Mouse (Mus musculus) mouse trophoblast stem cell (cell line): Measurements from ENCODE around the gene Hoga1.
"Not testable (repeated sequence)": the region's sequence is repeated elsewhere in the genome, so short reads cannot be mapped to it uniquely, and the experiment has no call there.

Experiments
- in situ Hi-C, 2 experiments: fragments of 300-500 bp; cut with MseI, MboI; formaldehyde crosslinking; loops; 2 replicates in 1 of 2; 3 replicates in 1 of 2; pipeline ENCODE4 v1.15.1; 2025

The Hoga1 gene

DNA sequence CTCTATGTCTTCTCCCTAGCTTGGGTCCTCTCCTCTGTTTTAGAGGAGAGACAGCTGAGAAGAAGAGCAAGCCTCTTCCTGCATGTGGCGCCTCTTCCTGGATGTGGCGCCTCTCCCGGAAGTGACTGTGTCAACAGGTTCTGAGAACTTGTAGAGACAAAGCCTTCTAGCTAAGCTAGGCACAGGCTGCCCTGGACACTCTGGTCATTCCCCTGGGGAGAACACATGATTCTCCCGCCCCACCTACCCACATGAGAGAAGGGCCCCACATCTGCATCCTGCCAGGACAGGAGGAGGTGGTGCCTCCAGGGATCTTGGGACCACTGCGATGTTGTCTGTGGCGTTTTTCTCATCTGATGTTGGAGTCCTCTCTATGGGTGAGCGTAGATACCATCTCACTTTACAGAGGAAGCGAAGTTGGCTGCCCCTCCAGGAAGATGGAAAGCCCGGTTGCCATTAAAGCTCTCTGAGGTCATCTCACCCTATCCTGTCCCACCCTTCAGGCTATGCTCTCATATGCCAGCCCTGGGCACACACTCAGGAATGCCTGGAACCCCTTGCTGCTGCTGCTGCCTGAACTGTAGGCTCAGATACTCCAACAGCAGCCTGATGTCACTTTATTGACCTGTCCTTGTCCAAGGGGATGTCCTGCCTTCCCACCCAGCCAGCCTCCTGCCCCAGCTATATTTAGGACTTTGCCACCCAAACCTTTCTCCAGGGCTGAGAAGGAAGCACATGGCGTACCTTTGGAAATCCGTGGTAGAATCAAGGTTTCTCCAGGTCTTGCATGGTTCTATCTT lies 23.2 kb downstream of the Hoga1 start:
- in situ Hi-C loops, result no loop called here

DNA sequence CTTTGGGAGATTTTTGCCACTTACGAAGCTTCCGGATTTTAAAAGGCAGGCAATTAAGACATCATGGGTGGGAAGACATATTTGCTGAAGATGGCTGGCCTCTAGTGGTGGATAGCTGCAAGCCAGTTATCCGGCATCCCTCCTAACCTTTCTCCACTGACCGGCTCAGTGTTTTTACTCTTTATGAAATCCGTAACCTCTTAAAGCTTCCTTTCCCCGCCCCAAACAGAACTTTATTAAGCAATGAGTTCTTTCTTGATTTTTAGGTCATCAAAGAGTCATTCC lies 23.8 kb downstream of the Hoga1 start:
- in situ Hi-C loops, result no loop called here

DNA sequence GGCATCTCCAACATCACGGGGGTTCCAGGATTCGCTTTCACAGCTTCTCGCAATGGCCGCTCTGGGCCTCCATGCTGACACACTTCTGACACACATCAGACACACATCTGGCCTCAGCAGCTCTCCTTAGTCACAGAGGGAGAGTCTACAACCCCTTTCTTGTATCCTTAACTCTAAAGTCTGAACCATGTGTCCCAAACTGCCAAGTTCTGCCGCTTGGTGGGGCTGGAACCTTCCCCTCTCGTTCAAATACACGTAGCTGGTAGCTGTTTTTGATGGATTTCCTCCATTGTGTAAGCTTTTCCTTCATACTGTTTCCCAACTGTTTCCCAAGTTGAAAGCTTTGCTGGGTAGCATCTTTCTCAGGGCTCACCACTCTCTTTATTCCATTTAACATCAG lies 25.8 kb downstream of the Hoga1 start:
- in situ Hi-C loops, result no loop called here

DNA sequence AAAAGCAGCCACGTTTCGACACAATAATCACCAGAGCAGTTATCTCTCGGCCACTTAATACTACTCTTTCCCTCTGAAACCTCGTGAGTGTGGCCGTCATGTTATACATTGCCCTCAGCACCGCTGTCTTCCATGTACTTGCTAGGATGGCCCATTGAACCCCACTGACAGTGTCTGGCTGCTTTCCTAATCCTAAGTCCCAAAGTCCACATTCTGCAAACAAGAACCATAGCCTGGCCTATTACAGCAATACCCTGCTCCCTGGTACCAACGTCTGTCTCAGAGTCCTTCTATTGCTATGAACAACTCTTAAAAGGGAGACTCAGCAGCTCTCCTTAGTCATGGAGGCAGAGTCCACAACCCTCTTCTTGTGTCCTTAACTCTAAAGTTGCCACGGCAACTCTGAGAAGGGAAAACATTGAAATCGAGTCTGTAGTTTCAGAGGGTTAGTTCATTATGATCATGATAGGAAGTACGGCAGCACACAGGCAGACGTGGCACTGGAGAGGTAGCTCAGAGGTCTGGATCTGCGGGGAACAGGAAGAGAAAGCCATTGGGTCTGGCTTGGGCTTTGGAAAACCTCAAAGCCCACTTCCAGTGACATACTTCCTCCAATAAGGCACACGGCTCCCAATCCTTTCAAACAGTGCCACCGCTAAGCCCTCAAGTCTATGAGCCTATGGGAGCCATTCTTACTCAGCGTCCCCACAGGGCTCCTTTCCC lies 26.6 kb downstream of the Hoga1 start:
- in situ Hi-C loops, result no loop called here

DNA sequence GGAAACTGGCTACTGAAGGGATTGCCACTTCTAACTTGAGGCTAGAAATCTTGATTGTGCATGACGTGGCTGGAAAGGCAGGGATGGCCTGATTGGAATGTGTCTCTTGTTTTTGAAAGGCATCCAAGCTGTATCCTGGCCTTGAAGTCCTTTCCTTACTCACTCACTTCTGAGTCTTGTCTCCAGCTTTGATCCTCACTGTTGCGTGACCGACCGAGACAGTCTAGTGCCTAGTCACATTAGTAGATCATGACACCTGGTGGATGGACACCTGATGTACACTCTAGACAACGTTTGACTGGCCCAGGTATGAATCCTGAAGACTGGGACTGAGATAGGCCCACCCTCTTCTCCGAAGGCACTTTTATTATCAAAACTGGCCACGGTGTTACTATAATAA lies 27.4 kb downstream of the Hoga1 start:
- in situ Hi-C loops, result no loop called here

DNA sequence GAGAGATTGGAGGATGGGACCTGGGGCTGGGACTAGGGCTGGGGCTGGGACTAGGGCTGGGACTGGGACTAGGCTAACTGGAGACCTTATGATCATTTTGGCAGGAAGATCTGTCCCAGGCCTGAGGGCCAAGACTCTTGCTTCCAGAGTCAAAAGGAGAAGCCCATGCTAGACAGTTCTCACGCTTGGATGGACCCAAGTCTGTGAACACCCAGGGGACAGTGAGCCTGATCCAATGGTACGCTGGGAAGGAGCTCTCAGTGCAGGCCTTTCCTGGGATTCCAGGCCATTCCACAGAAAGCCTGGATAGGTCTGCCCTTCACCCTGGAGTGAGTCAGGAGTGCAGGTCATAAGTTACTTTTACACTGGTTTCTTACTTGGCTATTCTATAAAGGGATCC lies 29.6 kb downstream of the Hoga1 start:
- in situ Hi-C loops, result no loop called here

DNA sequence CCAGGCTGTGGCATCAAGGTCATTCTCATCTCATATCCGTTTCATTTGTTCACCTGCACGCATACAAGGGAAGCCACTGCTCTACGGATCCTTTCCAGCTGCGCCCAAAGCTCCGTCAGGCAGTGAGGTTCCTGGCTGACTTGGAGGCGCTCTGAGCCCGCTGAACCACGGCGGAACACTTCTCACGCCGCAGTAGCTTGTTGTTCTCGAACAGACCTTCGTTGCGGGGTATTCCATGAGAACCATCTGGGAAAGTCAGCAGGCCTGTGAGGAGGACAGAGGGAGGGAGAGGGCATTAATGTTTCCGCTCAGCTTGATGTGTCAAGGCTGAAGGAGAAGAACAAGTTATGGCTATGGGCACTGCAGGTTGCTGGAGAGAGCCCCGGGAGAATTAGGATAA lies 30.6 kb downstream of the Hoga1 start:
- in situ Hi-C loops, result no loop called here

DNA sequence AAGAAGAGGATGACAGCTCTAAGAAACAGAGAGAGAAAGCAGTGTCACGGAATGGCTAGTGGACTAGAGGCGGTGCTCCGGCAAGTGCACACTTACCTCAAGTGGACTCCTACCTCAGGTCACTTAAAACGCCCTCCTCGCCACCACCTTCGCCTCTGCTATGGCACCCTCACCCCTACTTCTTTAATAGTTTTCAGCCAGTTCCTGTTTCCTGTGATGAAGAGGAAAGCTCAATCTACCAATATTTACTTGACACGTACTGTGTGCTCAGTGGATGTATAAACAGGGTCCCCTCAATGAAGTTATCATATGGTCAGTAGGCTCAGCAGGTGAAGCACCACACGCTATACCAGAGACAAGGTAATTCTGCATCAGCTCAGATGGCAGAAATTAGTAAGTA lies 33.2 kb downstream of the Hoga1 start:
- in situ Hi-C loops, result no loop called here

DNA sequence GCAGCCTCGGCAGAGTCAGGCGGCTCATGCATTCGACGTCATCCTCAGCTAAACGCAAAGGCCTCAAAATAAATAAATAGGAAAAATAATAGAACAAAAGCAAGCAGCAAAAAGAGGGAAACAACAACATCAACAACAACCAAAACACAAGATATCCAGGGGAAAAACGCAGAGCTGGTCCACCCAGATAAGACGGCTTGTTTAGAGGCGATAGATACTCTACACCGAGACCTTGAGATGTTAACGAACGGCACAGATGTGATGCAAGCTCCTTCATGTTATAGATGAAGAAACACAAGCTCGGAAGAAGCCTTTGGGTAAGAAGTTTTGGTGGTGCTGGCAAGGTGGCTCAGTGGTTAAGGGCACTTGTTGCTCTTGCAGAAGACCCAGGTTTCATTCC lies 33.6 kb downstream of the Hoga1 start:
- in situ Hi-C loops, result no loop called here

DNA sequence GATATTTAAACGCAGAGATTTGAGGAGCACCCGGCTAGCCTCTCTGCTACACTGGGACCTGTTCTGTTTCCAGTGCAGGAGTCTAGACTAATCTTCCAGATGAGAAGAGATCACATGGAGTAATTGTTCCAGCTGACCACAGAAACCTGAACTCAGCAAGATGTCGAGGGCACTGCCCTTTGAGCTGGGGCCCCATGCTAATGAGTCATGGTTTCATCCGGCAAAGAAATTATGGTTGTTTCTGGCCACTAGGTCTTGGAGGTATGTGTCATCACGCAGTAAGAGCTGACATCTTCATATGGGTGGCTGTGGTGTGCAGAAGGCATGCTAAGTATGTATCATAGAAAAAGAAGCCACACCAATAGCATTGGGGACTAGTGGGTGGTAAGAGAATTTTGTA lies 34.5 kb downstream of the Hoga1 start:
- in situ Hi-C loops, result no loop called here

DNA sequence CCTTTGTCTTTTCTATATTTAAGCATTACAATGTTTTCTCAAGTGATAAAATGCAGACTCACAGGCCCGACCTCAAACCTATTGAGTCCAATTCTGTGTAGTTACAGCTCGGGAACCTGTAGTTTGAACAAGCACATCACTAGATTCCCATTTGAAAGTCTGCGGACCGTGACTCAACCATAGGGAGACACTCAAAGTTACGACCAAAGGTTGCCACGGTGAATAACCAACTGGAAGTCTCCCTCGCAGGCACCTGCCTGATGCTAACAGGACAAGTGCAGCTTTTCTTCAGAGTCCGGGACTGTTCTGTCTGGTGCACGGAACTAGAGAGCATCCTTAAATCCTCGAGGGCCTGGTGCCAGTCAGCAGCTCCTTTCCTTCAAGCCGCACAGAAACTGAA lies 35.1 kb downstream of the Hoga1 start:
- in situ Hi-C loops, result no loop called here

DNA sequence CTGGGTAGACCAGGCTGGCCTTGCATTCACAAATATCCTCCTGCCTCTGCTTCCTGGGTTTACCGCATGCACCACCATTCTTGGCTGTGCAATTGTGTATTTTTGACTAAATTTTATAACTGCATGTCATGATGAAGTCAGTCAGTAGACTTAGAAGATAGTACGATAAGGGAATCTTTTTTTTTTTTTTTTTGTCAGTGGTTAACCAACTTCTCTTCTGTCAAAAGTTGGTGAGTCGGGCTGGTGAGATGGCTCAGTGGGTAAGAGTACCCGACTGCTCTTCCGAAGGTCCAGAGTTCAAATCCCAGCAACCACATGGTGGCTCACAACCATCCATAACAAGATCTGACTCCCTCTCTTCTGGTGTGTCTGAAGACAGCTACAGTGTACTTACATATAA lies 36.2 kb downstream of the Hoga1 start:
- in situ Hi-C loops, result not testable (repeated sequence)

DNA sequence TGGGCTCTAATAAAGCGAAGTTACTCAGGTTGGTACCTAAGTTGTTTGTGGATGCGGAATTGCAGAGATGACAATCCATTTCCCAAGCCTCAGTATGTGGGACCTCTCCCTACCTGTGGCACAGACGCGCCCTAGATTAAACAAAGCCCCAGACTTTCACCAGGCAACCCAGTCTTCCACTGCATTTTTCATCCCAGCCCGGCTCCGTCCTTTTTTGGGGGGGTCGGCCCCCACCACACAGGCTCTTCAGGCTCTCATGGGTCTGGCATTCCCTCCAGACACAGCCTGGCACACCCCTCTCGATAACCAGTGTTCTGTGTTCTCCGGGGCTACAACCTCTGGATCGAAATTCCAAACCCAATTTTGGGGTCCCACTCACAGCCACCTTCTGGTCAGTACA lies 40.3 kb downstream of the Hoga1 start:
- in situ Hi-C loops, result no loop called here

DNA sequence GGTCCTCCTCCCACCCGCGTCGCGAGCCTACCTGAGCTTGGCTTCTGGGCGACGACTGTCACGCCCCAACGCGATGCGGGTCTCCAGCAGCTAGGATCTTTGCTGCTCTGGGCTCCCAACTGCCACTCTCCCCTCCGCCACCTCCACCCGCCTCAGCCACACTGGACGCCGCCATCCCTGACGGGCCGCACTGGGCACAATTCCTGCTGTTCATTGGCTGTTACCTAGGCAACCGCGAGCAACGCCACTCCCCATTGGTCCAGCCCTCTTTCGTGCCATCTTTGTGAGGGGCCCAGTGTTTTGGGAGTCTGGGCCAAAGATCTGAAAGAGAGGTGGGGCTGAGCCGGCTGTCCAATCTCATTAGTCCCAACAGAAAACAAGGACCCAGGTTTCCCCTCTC lies 40.8 kb downstream of the Hoga1 start, which contains the start of gene Morn4:
Gene Morn4 (minus strand): TSS at position 192 of the 400 bp plus-strand sequence.
- in situ Hi-C loops, result no loop called here

DNA sequence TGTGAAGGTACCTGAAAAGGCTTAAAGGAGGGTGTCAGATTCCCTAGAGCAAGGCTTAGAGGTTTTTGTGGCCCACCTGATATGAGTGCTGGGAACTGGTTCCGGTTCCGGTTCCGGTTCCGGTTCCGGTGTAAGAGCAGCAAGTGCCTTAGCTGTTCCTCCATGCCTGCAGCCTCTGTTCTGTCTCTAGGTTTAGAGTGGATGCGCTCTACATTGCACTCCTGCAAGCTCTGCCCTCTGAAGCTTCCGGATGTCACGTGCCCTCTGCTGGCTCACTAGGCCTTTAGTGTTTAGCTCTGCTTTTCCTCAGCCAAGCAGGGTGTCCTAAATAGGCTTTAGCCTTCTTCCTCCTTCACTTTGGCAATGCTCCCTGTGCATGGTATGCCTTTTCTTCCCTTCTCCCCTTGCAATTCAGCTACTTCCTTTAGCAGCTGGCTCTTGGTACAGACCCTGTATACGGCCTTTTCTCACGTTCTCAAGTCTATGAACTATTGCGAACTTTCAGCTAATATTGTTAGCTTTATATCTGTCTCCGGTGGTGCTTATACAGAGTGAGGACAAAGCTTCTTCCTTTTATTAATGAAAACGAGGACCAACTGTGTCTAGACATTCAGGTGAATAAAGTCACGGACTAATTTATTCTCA lies 43.8 kb downstream of the Hoga1 start:
- in situ Hi-C loops, result no loop called here

DNA sequence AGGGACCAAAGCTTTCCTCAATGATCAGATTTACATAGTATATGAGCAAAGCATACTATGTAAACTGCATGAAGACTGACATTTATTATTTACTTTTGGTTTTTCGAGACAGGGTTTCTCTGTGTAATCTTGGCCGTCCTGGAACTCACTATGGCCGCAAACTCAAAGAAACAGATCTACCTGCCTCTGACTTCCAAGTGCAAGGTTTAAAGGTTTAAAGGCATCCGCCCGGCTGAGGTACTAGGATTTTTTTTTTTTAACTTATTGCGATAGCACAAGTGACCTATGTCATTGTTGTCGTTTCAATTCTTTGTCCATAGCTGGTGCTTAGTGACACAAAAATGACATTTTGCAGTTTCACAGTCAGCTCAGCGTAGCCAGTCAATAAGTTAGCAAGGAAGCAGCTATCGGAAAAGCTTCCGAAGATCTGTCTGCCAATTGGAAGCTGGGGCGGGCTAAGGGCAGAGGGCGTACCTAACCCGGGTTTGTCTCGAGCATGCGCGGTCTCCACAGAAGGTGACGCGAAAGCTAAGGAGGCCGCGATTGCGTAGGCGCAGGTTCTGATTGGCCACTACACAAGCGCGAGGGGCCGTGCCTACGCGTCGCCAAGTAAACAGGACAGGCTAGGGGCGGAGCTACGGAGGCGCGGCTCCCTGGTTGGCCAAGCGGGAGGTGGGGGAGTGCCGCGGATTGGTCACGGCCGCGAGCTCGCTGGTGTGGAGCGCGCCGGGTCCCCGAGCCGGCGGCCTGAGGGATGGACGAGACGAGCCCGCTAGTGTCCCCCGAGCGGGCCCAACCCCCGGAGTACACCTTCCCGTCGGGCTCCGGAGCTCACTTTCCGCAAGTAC lies 44.6 kb downstream of the Hoga1 start, which contains the start of gene Pi4k2a:
Gene Pi4k2a (plus strand): TSS at position 723 of the 848 bp plus-strand sequence.
- in situ Hi-C loops, result no loop called here

DNA sequence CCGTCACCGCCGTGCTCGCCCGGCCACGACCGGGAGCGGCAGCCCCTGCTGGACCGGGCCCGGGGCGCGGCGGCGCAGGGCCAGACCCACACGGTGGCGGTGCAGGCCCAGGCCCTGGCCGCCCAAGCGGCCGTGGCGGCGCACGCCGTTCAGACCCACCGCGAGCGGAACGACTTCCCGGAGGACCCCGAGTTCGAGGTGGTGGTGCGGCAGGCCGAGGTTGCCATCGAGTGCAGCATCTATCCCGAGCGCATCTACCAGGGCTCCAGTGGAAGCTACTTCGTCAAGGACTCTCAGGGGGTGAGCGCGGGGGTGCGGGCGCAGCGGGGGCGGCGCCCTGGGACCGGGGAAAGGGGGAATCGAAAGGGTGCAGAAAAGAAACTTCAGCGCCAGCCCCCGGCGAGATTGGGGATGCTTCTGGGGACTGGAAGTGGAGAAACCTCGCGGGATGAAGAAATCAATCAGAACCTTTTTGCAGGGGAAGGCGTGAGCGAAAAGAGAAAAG lies 45.3 kb downstream of the Hoga1 start:
- in situ Hi-C loops, result no loop called here

DNA sequence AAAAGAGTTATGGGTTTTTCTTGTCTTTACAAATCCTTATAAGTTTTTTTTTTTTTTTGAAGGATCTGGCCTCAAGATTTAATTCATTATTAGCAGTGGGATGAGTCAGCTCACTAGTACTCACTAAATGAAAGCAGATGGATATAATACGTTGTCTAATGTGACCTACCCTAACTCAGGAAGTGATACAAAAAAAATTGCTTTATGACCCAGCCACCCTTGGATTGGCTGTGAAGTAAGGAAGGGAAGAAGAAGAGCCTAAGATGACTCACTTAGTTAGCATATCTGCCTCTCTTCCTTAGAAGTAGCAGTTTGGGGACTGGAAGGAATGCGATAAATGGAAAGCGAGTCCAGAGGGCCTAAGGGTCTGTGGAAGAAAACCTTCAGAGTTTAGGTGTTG lies 54.0 kb downstream of the Hoga1 start:
- in situ Hi-C loops, result no loop called here

DNA sequence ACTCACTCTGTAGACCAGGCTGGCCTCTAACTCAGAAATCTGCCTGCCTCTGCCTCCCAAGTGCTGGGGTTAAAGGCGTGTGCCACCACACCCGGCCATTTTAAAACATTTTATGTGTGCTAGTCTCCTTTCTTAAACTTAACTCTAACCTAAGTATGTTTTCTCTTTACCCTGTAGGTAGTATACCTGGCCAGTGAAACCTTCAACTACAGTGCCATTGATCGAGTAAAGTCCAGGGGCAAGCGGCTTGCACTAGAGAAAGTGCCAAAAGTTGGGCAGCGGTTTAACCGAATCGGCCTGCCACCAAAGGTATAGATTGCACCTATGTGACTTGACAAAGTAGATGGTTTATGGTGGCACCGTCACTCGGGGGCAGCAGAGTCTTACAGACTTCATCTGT lies 59.3 kb downstream of the Hoga1 start:
- in situ Hi-C loops, result no loop called here

DNA sequence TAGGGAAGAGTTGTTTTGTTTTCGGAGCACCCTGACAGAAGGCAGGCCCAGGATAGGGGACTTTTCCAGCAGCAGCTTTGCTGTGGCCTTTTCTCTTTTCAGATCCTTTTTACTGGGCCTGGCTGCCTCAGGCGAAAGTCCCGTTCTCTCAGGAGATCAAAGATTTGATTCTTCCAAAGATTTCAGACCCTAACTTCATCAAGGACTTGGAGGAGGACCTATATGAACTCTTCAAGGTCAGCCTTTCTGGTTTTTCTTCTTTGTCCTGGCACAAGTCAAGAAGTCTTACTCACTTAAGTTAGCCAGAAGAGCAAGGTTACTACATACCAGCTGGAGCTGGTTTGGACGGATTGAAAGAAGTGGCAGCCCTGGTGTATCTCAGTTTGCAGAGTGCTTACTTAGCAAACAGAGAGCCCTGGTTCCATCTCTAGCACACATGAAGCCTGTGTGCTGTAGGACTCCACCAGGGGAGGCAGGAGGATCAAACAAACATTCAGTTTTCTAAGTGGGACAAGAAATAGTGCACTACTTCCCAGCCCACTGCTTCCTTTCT lies 70.4 kb downstream of the Hoga1 start:
- in situ Hi-C loops, result no loop called here

DNA sequence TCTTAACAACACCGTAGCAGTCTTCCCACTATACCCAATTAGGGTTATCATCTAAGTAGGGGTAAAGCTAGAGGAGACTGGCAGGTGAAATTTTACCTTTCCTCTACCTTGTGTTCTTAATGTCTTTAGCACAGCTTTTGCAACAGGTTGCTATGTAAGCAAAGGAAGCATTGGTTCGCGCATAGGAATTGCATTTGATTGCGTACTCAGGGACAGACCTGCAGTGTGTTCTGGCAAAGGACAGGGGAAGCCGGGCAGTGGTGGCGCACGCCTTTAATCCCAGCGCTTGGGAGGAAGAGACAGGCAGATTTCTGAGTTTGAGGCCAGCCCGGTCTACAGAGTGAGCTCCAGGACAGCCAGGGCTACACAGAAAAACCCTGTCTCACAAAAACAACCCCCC lies 72.7 kb downstream of the Hoga1 start:
- in situ Hi-C loops, result no loop called here

DNA sequence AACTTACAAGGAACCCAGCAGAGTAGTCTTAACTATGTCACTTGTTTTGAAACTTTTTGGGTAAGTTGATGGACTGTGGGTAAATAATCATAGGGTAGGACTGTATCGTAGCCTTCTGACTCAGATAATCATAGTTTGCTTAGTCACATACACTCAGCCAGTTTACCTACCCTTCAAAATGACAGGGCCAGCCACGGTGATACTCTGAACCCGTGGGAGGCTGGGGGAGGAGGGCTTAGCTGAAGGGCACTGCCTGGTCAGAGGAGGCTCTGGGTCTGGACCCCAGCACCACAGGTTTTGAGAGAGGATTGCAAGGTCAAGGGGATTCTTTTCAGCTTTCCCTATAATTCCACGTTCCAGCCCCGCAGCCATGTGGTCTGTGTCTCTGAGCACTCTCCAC lies 73.2 kb downstream of the Hoga1 start:
- in situ Hi-C loops, result no loop called here
